Mouse (Mus musculus): Measurements from ENCODE around the gene Smg9.

DNA sequence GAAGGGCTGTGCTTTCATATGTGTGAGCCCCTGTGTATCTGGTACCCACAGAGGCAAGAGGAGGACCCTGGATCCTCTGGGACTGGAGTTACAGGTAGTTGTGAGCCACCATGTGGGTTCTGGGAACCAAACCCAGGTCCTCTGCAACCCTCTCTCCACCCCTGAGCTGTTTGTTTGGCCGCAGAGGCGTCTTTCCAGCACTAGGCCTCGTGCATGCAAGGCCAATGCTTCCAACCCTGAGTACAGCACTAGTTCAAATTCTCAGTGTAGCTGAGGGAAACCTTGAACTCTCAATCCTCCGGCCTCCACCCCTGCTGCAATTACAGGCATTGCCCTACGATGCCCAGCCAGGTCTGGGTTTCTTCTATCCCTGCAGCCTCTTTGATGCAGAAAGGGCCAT is 29.3 kb downstream of the Smg9 start:
- TF ChIP-seq CTCF (IDR thresholded peaks at IDR 0.05; ENCODE audit: low read depth) (no peak), EP300 (IDR thresholded peaks at IDR 0.05; ENCODE audit: low read depth) (no peak)
